ENCODE assay signal across 9 mouse cellular contexts in genomic region chr2:35507191-35507511, GRCm38 (mm10). TPM values are rescaled to one million over a fixed set of nuclear protein-coding genes. Genes with fewer than 3 reads are reported as not detected.
A peak's percentile ranks its signal among the peaks of the same experiment; 100 is the strongest.
DNase-seq lines count a peak whose midpoint lies in the region; ATAC-seq and TF ChIP-seq lines count a peak whose summit lies in the region.
"Had no signal": no experiment of that assay in that cellular context is flagged by ENCODE, and none has a peak within 500 bp of the region (broad histone marks: within the 10 kb centered on the region; RNA-seq: fewer than 3 reads in every experiment).

No protein-coding gene starts in this region.

- H3K9me3 ChIP-seq in forebrain, embryonic 13.5 days (replicated peaks): no peaks in the 10 kb centered on the region
- no peaks in the 10 kb centered on the region for H3K9me3 ChIP-seq in forebrain, embryonic 10.5 days
- H3K9me3 ChIP-seq in limb, embryonic 11.5 days (ENCODE audit: control insufficient read depth, low read length): no peaks in the 10 kb centered on the region

- H3K4me3 ChIP-seq in forebrain, embryonic 13.5 days: no peak overlapping the region
- no peak overlapping the region for H3K4me3 ChIP-seq in forebrain, embryonic 10.5 days
- no peak overlapping the region for H3K4me3 ChIP-seq in limb, embryonic 11.5 days (ENCODE audit: low read depth, low read length)
- no peak overlapping the region for H3K4me3 ChIP-seq in kidney, adult 2 months (ENCODE audit: insufficient read depth, low read depth, low read length)

- H3K9ac ChIP-seq in forebrain, embryonic 13.5 days: no peak overlapping the region
- no peak overlapping the region for H3K9ac ChIP-seq in limb, embryonic 11.5 days (ENCODE audit: low read length)

- peak; percentile 48; the same call in 1 of the 2 replicates for ATAC-seq in forebrain, embryonic 13.5 days
- peak; percentile 83 for ATAC-seq in CD4-positive, CD25-positive, alpha-beta regulatory T cell, adult 4 months
- ATAC-seq in erythroid progenitor cell, adult 5-6 weeks (replicated peaks; ENCODE audit: low FRiP score, poor library complexity, severe bottlenecking): peak; percentile 59; the same call in 1 of the 2 replicates
- no peak for ATAC-seq in limb, embryonic 11.5 days (ENCODE audit: insufficient number of reproducible peaks, low FRiP score, low TSS enrichment, low read depth)

- DNase-seq in forebrain, embryonic 10.5 days (ENCODE audit: extremely low spot score, low spot score): no peak
- DNase-seq in limb, embryonic 11.5 days (ENCODE audit: low spot score): peak; percentile 40
- DNase-seq in spleen, adult 18-20 months: peak; percentile 16 to 32
- DNase-seq in gastrocnemius, adult 18-20 months (ENCODE audit: low spot score): no peak
- no peak for DNase-seq in kidney, adult 2 months

- WGBS in forebrain, embryonic 13.5 days: 48% methylated on average over 9 of the region's 9 CpGs
- 48% methylated on average over 9 of the region's 9 CpGs for WGBS in forebrain, embryonic 10.5 days
- 40% methylated on average over 9 of the region's 9 CpGs for WGBS in limb, embryonic 11.5 days
- 78% methylated on average over 9 of the region's 9 CpGs for WGBS in kidney, adult 2 months

- no peaks in the 10 kb centered on the region for H3K27me3 ChIP-seq in forebrain, embryonic 13.5 days
- H3K27me3 ChIP-seq in forebrain, embryonic 10.5 days (ENCODE audit: poor library complexity, severe bottlenecking): no peaks in the 10 kb centered on the region
- no peaks in the 10 kb centered on the region for H3K27me3 ChIP-seq in limb, embryonic 11.5 days (ENCODE audit: control insufficient read depth, insufficient read depth, low read length)
- no peaks in the 10 kb centered on the region for H3K27me3 ChIP-seq in kidney, adult 2 months (replicated peaks; ENCODE audit: control insufficient read depth, insufficient read depth, low read length)
- H3K27me3 ChIP-seq: CH12.LX had no signal

- H3K36me3 ChIP-seq in forebrain, embryonic 13.5 days (ENCODE audit: poor library complexity, severe bottlenecking): no peaks in the 10 kb centered on the region
- no peaks in the 10 kb centered on the region for H3K36me3 ChIP-seq in forebrain, embryonic 10.5 days (replicated peaks)
- H3K36me3 ChIP-seq in limb, embryonic 11.5 days (ENCODE audit: control insufficient read depth, insufficient read depth, low read length): no peaks in the 10 kb centered on the region
- no peaks in the 10 kb centered on the region for H3K36me3 ChIP-seq in kidney, adult 2 months (ENCODE audit: control insufficient read depth, insufficient read depth, low read length)

- H3K4me2 ChIP-seq in forebrain, embryonic 13.5 days: no peak overlapping the region
- no peak overlapping the region for H3K4me2 ChIP-seq in limb, embryonic 11.5 days (ENCODE audit: low read depth, severe bottlenecking)

- H3K4me1 ChIP-seq in forebrain, embryonic 13.5 days: peaks cover 11% of the 10 kb centered on the region
- peaks cover 61% of the 10 kb centered on the region for H3K4me1 ChIP-seq in forebrain, embryonic 10.5 days
- peaks cover 31% of the 10 kb centered on the region for H3K4me1 ChIP-seq in limb, embryonic 11.5 days (ENCODE audit: control insufficient read depth, insufficient read depth, low read length)
- H3K4me1 ChIP-seq in kidney, adult 2 months (ENCODE audit: control insufficient read depth, insufficient read depth, low read length): peaks cover 5% of the 10 kb centered on the region

- no peak for TF ChIP-seq POLR2A in kidney, adult 2 months (IDR thresholded peaks at IDR 0.05; ENCODE audit: low read depth, low read length)

- TF ChIP-seq CTCF in kidney, adult 2 months (conservative IDR thresholded peaks at IDR 0.05; ENCODE audit: insufficient read depth, insufficient read length, low read depth, low read length): no peak

- no peak overlapping the region for H3K27ac ChIP-seq in forebrain, embryonic 13.5 days
- H3K27ac ChIP-seq in forebrain, embryonic 10.5 days: no peak overlapping the region
- 0 out of 2 replicates have a peak overlapping the region, but pooled peaks have one; percentile 36 for H3K27ac ChIP-seq in limb, embryonic 11.5 days (replicated peaks; ENCODE audit: low read depth, low read length)
- no peak overlapping the region for H3K27ac ChIP-seq in kidney, adult 2 months (ENCODE audit: insufficient read depth, low read depth, low read length)

RNA-seq across cellular contexts. Expression of gene Ggta1, which starts 44.1 kb away (rescaled TPM):
- polyA plus RNA-seq in forebrain, embryonic 13.5 days (2015; fragmentation: Nextera tagmentation; extraction: Ambion mirVana): 4.1 and 4.7 TPM in 2 replicates
- polyA plus RNA-seq in forebrain, embryonic 10.5 days (2016; fragmentation: Nextera tagmentation; extraction: Ambion mirVana): 6.4 TPM in 2 replicates
- 10 to 100 TPM; 19.3 to 28.4 TPM for polyA plus RNA-seq in CD4-positive, CD25-positive, alpha-beta regulatory T cell, adult 4 months (2017; shearing (Covaris generic))
- total RNA-seq in erythroid progenitor cell, adult 5-6 weeks (2015; ENCODE audit: low replicate concordance): 12.2 and 14.4 TPM in 2 replicates
- total RNA-seq in erythroid progenitor cell, adult 5-6 weeks (2017; ENCODE audit: low replicate concordance): 6.2 and 6.8 TPM in 2 replicates
- 5.3 and 6.0 TPM in 2 replicates for polyA plus RNA-seq in limb, embryonic 11.5 days (2014; fragmentation: Nextera tagmentation; extraction: Ambion mirVana)
- 1 to 10 TPM; 5.0 to 6.3 TPM for total RNA-seq in gastrocnemius, adult 18-20 months (2021)
- 4.6 and 6.1 TPM in 2 replicates for polyA plus RNA-seq in kidney, adult 2 months (2012; rRNA removed)

RNA-seq across cellular contexts. Expression of gene Dab2ip, which starts 50.9 kb away (rescaled TPM):
- polyA plus RNA-seq in forebrain, embryonic 13.5 days (2015; fragmentation: Nextera tagmentation; extraction: Ambion mirVana): 27.4 and 27.6 TPM in 2 replicates
- 22.0 and 23.3 TPM in 2 replicates for polyA plus RNA-seq in forebrain, embryonic 10.5 days (2016; fragmentation: Nextera tagmentation; extraction: Ambion mirVana)
- under 1 TPM; 0.30 to 0.53 TPM for polyA plus RNA-seq in CD4-positive, CD25-positive, alpha-beta regulatory T cell, adult 4 months (2017; shearing (Covaris generic))
- total RNA-seq in erythroid progenitor cell, adult 5-6 weeks (2015; ENCODE audit: low replicate concordance): not detected in 2 replicates
- total RNA-seq in erythroid progenitor cell, adult 5-6 weeks (2017; ENCODE audit: low replicate concordance): 0.15 and 1.2 TPM in 2 replicates
- polyA plus RNA-seq in limb, embryonic 11.5 days (2014; fragmentation: Nextera tagmentation; extraction: Ambion mirVana): 53.9 and 56.4 TPM in 2 replicates
- 10 to 100 TPM; 41.7 to 46.3 TPM for total RNA-seq in gastrocnemius, adult 18-20 months (2021)
- 32.9 and 42.9 TPM in 2 replicates for polyA plus RNA-seq in kidney, adult 2 months (2012; rRNA removed)

Comparison
In these comparisons a context has a peak if more than half of its experiments do, and no peak if none do; other contexts are left out.
1. DNase-seq: peak in limb, embryonic 11.5 days (single experiment) and spleen, adult 18-20 months (2 of 2); none in forebrain, embryonic 10.5 days (single experiment), gastrocnemius, adult 18-20 months (single experiment) and kidney, adult 2 months (single experiment).
2. RNA of gene Dab2ip, which starts 50.9 kb away (polyA plus RNA-seq): 53.9 to 56.4 TPM in limb, embryonic 11.5 days, 32.9 to 42.9 TPM in kidney, adult 2 months, 27.4 to 27.6 TPM in forebrain, embryonic 13.5 days and 22.0 to 23.3 TPM in forebrain, embryonic 10.5 days; 0.30 to 0.53 TPM in CD4-positive, CD25-positive, alpha-beta regulatory T cell, adult 4 months; every median in the first group is over 10 times any median in the second.